Mouse (Mus musculus): Measurements from ENCODE around the gene Lefty2. TPM values are rescaled to one million over a fixed set of nuclear protein-coding genes. Genes with fewer than 3 reads are reported as not detected.

The Lefty2 gene
- polyA plus RNA-seq, 1 experiment = not detected

DNA sequence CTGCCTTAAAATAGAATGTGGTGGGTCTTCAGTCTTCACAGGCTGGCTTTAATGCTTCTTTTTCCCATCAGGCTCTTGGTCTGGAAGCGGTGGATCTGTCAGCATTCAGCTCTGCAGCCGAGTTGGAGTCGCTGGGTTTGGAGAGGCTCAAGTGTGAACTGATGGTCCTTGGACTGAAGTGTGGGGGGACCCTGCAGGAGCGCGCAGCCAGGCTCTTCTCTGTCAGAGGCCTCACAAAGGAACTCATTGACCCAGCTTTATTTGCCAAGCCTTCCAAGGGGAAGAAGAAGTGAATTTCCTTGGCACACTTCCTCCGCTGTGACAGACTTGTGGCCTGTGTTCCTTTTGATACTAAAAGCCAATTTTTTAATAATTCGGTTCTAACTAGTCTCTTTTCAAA is 26.9 kb upstream of the Lefty2 start:
- Histone ChIP-seq H3K27me3 (ENCODE audit: control insufficient read depth, insufficient read depth, insufficient read length) (no peaks in the 10 kb centered on the region), H3K79me2 (ENCODE audit: control insufficient read depth, insufficient read depth) (no peaks in the 10 kb centered on the region), H3ac (ENCODE audit: control insufficient read depth, insufficient read length) (no peak overlapping the region), H3K4me2 (ENCODE audit: low read depth) (no peak overlapping the region), H3K4me3 (no peak overlapping the region), H3K36me3 (ENCODE audit: control insufficient read depth, insufficient read depth) (peaks cover 56% of the 10 kb centered on the region)
- no peak for TF ChIP-seq USF1 (IDR thresholded peaks at IDR 0.05; ENCODE audit: low read depth)
- TF ChIP-seq POLR2AphosphoS2 (IDR thresholded peaks at IDR 0.05; ENCODE audit: insufficient read length, low read depth) = no peak
- no peak for TF ChIP-seq TCF3 (IDR thresholded peaks at IDR 0.05; ENCODE audit: insufficient read length, low read depth)
- no peak for TF ChIP-seq POLR2A (IDR thresholded peaks at IDR 0.05; ENCODE audit: insufficient read length, low read depth)
- no peak for TF ChIP-seq TCF12 (IDR thresholded peaks at IDR 0.05; ENCODE audit: insufficient read depth, poor library complexity, severe bottlenecking)
- no peak for TF ChIP-seq SRF (IDR thresholded peaks at IDR 0.05; ENCODE audit: control insufficient read depth, insufficient read length, low read depth)
- no peak for TF ChIP-seq CEBPB (IDR thresholded peaks at IDR 0.05; ENCODE audit: insufficient read depth, poor library complexity, severe bottlenecking)
- no peak for TF ChIP-seq MYOD1 (IDR thresholded peaks at IDR 0.05; ENCODE audit: control insufficient read depth in 1 of 3, insufficient read length in 2 of 3, low read depth in 2 of 3)
- TF ChIP-seq REST (IDR thresholded peaks at IDR 0.05; ENCODE audit: insufficient read depth, insufficient read length) = no peak
- no peak for TF ChIP-seq MAX (IDR thresholded peaks at IDR 0.05; ENCODE audit: low read depth)
- no peak for TF ChIP-seq E2F4 (IDR thresholded peaks at IDR 0.05; ENCODE audit: insufficient read depth)
- TF ChIP-seq MYOG (IDR thresholded peaks at IDR 0.05; ENCODE audit: control insufficient read depth in 1 of 3, insufficient read depth in 1 of 3, insufficient read length in 2 of 3, low read depth in 2 of 3) = no peak

DNA sequence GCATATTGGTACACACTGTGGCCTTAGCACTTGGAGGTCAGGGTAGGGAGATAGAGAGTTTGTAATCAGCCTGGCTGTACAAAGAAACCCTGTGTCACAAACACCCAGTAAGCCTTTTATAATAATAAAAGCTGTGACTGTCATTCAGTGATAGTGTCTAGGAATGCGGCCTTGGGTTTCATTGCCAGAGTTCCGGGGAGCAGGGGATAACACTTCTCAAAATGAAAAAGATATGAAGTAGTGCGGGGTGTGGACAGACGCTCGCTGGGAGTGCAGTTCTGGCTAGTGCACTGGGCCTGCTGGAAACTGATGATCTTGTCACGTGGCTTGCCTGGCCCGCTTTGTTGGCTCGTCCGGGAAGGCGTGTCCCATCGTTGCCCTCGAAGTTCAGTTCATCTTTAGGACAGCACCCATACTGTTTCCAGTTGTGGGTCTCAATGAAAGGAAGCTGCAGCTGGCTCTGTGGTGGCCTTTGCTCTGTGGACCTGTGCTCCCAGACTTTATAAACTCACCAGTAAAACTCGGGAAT is 22.7 kb upstream of the Lefty2 start:
- Histone ChIP-seq H3K79me2 (ENCODE audit: control insufficient read depth, insufficient read depth) (no peaks in the 10 kb centered on the region), H3K36me3 (ENCODE audit: control insufficient read depth, insufficient read depth) (peaks cover 22% of the 10 kb centered on the region), H3K27me3 (ENCODE audit: control insufficient read depth, insufficient read depth, insufficient read length) (no peaks in the 10 kb centered on the region), H3ac (ENCODE audit: control insufficient read depth, insufficient read length) (no peak overlapping the region), H3K4me3 (no peak overlapping the region), H3K4me2 (ENCODE audit: low read depth) (no peak overlapping the region)
- TF ChIP-seq POLR2A (IDR thresholded peaks at IDR 0.05; ENCODE audit: insufficient read length, low read depth) = no peak
- TF ChIP-seq CEBPB (IDR thresholded peaks at IDR 0.05; ENCODE audit: insufficient read depth, poor library complexity, severe bottlenecking) = no peak
- TF ChIP-seq POLR2AphosphoS2 (IDR thresholded peaks at IDR 0.05; ENCODE audit: insufficient read length, low read depth) = no peak
- TF ChIP-seq MYOD1 (IDR thresholded peaks at IDR 0.05; ENCODE audit: control insufficient read depth in 1 of 3, insufficient read length in 2 of 3, low read depth in 2 of 3) = no peak
- TF ChIP-seq TCF3 (IDR thresholded peaks at IDR 0.05; ENCODE audit: insufficient read length, low read depth) = no peak
- TF ChIP-seq MAX (IDR thresholded peaks at IDR 0.05; ENCODE audit: low read depth) = no peak

GRCm38 (mm10) chr1:180873861-180874484 is 18.9 kb upstream of the Lefty2 start:
- Histone ChIP-seq H3K36me3 (ENCODE audit: control insufficient read depth, insufficient read depth) (no peaks in the 10 kb centered on the region), H3K4me2 (ENCODE audit: low read depth) (no peak overlapping the region), H3K4me3 (no peak overlapping the region)

DNA sequence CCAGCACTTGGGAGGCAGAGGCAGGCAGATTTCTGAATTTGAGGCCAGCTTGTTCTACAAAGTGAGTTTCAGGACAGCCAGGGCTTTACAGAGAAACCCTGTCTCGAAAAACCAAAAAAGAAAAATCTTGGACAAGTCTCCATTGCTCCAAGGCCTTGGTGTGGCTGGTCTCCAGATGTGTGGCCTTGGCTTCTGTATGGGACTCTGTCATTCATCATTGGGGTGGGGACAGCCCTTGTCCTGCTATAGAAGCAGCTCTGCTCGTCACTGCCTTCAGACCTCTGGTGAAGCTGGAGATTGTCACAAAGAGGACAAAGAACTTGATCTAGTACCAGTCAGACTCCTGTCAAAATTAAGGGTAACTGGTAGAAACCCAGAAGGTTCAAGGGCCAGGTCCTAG is 18.3 kb upstream of the Lefty2 start:
- Histone ChIP-seq H3K4me2 (ENCODE audit: low read depth) (no peak overlapping the region), H3ac (ENCODE audit: control insufficient read depth, insufficient read length) (no peak overlapping the region), H3K79me2 (ENCODE audit: control insufficient read depth, insufficient read depth) (no peaks in the 10 kb centered on the region), H3K36me3 (ENCODE audit: control insufficient read depth, insufficient read depth) (no peaks in the 10 kb centered on the region), H3K4me3 (no peak overlapping the region), H3K27me3 (ENCODE audit: control insufficient read depth, insufficient read depth, insufficient read length) (peaks cover 14% of the 10 kb centered on the region)
- TF ChIP-seq USF1 (IDR thresholded peaks at IDR 0.05; ENCODE audit: low read depth) (no peak), TCF12 (IDR thresholded peaks at IDR 0.05; ENCODE audit: insufficient read depth, poor library complexity, severe bottlenecking) (no peak), CEBPB (IDR thresholded peaks at IDR 0.05; ENCODE audit: insufficient read depth, poor library complexity, severe bottlenecking) (no peak), REST (IDR thresholded peaks at IDR 0.05; ENCODE audit: insufficient read depth, insufficient read length) (no peak), POLR2A (IDR thresholded peaks at IDR 0.05; ENCODE audit: insufficient read length, low read depth) (no peak), POLR2AphosphoS2 (IDR thresholded peaks at IDR 0.05; ENCODE audit: insufficient read length, low read depth) (no peak), E2F4 (IDR thresholded peaks at IDR 0.05; ENCODE audit: insufficient read depth) (no peak), MAX (IDR thresholded peaks at IDR 0.05; ENCODE audit: low read depth) (no peak), MYOG (IDR thresholded peaks at IDR 0.05; ENCODE audit: control insufficient read depth in 1 of 3, insufficient read depth in 1 of 3, insufficient read length in 2 of 3, low read depth in 2 of 3) (no peak)

More at GRCm38 (mm10) chr1:180873861-180874484, 18.9 kb upstream of the Lefty2 start:
- H3ac ChIP-seq (ENCODE audit: control insufficient read depth, insufficient read length) = no peak overlapping the region
- TF ChIP-seq USF1 (IDR thresholded peaks at IDR 0.05; ENCODE audit: low read depth) = no peak
- TF ChIP-seq SRF (IDR thresholded peaks at IDR 0.05; ENCODE audit: control insufficient read depth, insufficient read length, low read depth) = no peak
- no peak for TF ChIP-seq CEBPB (IDR thresholded peaks at IDR 0.05; ENCODE audit: insufficient read depth, poor library complexity, severe bottlenecking)
- TF ChIP-seq MYOD1 (IDR thresholded peaks at IDR 0.05; ENCODE audit: control insufficient read depth in 1 of 3, insufficient read length in 2 of 3, low read depth in 2 of 3) = no peak
- no peak for TF ChIP-seq TCF3 (IDR thresholded peaks at IDR 0.05; ENCODE audit: insufficient read length, low read depth)
- no peak for TF ChIP-seq POLR2A (IDR thresholded peaks at IDR 0.05; ENCODE audit: insufficient read length, low read depth)
- no peak for TF ChIP-seq MAX (IDR thresholded peaks at IDR 0.05; ENCODE audit: low read depth)
- TF ChIP-seq TCF12 (IDR thresholded peaks at IDR 0.05; ENCODE audit: insufficient read depth, poor library complexity, severe bottlenecking) = no peak
- no peak for TF ChIP-seq REST (IDR thresholded peaks at IDR 0.05; ENCODE audit: insufficient read depth, insufficient read length)
- TF ChIP-seq E2F4 (IDR thresholded peaks at IDR 0.05; ENCODE audit: insufficient read depth) = no peak
- TF ChIP-seq MYOG (IDR thresholded peaks at IDR 0.05; ENCODE audit: control insufficient read depth in 1 of 3, insufficient read depth in 1 of 3, insufficient read length in 2 of 3, low read depth in 2 of 3) = no peak
- TF ChIP-seq POLR2AphosphoS2 (IDR thresholded peaks at IDR 0.05; ENCODE audit: insufficient read length, low read depth) = no peak
- H3K27me3 ChIP-seq (ENCODE audit: control insufficient read depth, insufficient read depth, insufficient read length) = peaks cover 12% of the 10 kb centered on the region
- H3K79me2 ChIP-seq (ENCODE audit: control insufficient read depth, insufficient read depth) = no peaks in the 10 kb centered on the region

All from myocyte (in vitro differentiated cells).